Mouse (Mus musculus) effector memory CD4-positive, alpha-beta T cell, adult 7 months (primary cell): ENCODE results near the gene Olfr556. TPM values are rescaled to one million over a fixed set of nuclear protein-coding genes. Genes with fewer than 3 reads are reported as not detected.

ENCODE experiments used
- polyA plus RNA-seq: library from polyadenylated mRNA; unstranded; fragments of 100-300 nt; shearing (Covaris generic); gene quantifications from one replicate; pipeline ENCODE4 v1.2.1, GENCODE M21; 2017

Gene Olfr556
- polyA plus RNA-seq: not detected

GRCm38 (mm10) chr7:102664599-102664998 is at the start of gene Olfr556:
Olfr556 (plus strand) TSS chr7:102664899.

GRCm38 (mm10) chr7:102618118-102618517 is 46.6 kb upstream of the Olfr556 start, which contains the start of gene Olfr553:
Olfr553 (minus strand) TSS chr7:102618218.

GRCm38 (mm10) chr7:102638132-102638531 is 26.6 kb upstream of the Olfr556 start, which contains the start of gene Olfr554:
Olfr554 (plus strand) TSS chr7:102638432.

GRCm38 (mm10) chr7:102658523-102658922 is 6.2 kb upstream of the Olfr556 start, which contains the start of gene Olfr555:
Olfr555 (plus strand) TSS chr7:102658823.

GRCm38 (mm10) chr7:102686944-102687501 is 22.3 kb downstream of the Olfr556 start, which contains the start of gene Trim68:
Trim68 (minus strand) TSS chr7:102687327.

GRCm38 (mm10) chr7:102695358-102696125 is 30.8 kb downstream of the Olfr556 start, which contains the start of gene Olfr557:
Olfr557 (plus strand) TSS chr7:102695910.

GRCm38 (mm10) chr7:102701915-102702314 is 37.2 kb downstream of the Olfr556 start, which contains the start of gene Olfr558:
Olfr558 (plus strand) TSS chr7:102702215.

GRCm38 (mm10) chr7:102718970-102719369 is 54.3 kb downstream of the Olfr556 start, which contains the start of gene Olfr33:
Olfr33 (minus strand) TSS chr7:102719070.

Other genes with a start within 250 kb of the Olfr556 start
- gene Rrm1, start 223.2 kb upstream of the Olfr556 start, polyA plus RNA-seq: 47.0 TPM
- 0.44 TPM for gene Olfr543, start 183.2 kb upstream of the Olfr556 start, polyA plus RNA-seq
- not detected for gene Olfr544, start 176.6 kb upstream of the Olfr556 start, polyA plus RNA-seq
- not detected for gene Olfr545, start 165.3 kb upstream of the Olfr556 start, polyA plus RNA-seq
- not detected for gene Olfr547, start 130.2 kb upstream of the Olfr556 start, polyA plus RNA-seq
- gene Olfr548-ps1, start 124.0 kb upstream of the Olfr556 start, polyA plus RNA-seq: not detected
- gene Olfr549, start 115.0 kb upstream of the Olfr556 start, polyA plus RNA-seq: not detected
- 19.6 TPM for gene Trim21, start 99.4 kb upstream of the Olfr556 start, polyA plus RNA-seq
- gene Olfr550, start 93.5 kb upstream of the Olfr556 start, polyA plus RNA-seq: 0.22 TPM
- 0.09 TPM for gene Olfr551, start 73.0 kb upstream of the Olfr556 start, polyA plus RNA-seq
- not detected for gene Olfr552, start 67.1 kb upstream of the Olfr556 start, polyA plus RNA-seq
- not detected for gene Olfr553, start 46.7 kb upstream of the Olfr556 start, polyA plus RNA-seq
- 0.95 TPM for gene Olfr554, start 26.5 kb upstream of the Olfr556 start, polyA plus RNA-seq
- not detected for gene Olfr555, start 6.1 kb upstream of the Olfr556 start, polyA plus RNA-seq
- gene Trim68, start 22.4 kb downstream of the Olfr556 start, polyA plus RNA-seq: 7.4 TPM
- not detected for gene Olfr557, start 31.0 kb downstream of the Olfr556 start, polyA plus RNA-seq
- not detected for gene Olfr558, start 37.3 kb downstream of the Olfr556 start, polyA plus RNA-seq
- not detected for gene Olfr33, start 54.2 kb downstream of the Olfr556 start, polyA plus RNA-seq
- not detected for gene Olfr559, start 62.6 kb downstream of the Olfr556 start, polyA plus RNA-seq
- not detected for gene Olfr560, start 94.5 kb downstream of the Olfr556 start, polyA plus RNA-seq
- gene Olfr78, start 94.6 kb downstream of the Olfr556 start, polyA plus RNA-seq: not detected
- gene Olfr561, start 106.3 kb downstream of the Olfr556 start, polyA plus RNA-seq: not detected
- not detected for gene Olfr564, start 138.6 kb downstream of the Olfr556 start, polyA plus RNA-seq
- gene Olfr566, start 193.9 kb downstream of the Olfr556 start, polyA plus RNA-seq: not detected
- 0.41 TPM for gene Olfr568, start 212.2 kb downstream of the Olfr556 start, polyA plus RNA-seq
- gene Olfr569, start 226.0 kb downstream of the Olfr556 start, polyA plus RNA-seq: not detected
- gene Olfr570, start 229.7 kb downstream of the Olfr556 start, polyA plus RNA-seq: not detected